Mouse (Mus musculus) myocyte (in vitro differentiated cells): ENCODE measurements around the gene Ryr2. TPM values are rescaled to one million over a fixed set of nuclear protein-coding genes. Genes with fewer than 3 reads are reported as not detected.

ENCODE experiments used
- H3K27me3 ChIP-seq: one replicate; pipeline ENCODE4 v1.6.1; 2011; ENCODE audit not compliant: control insufficient read depth, insufficient read depth, insufficient read length
- H3K36me3 ChIP-seq: one replicate; pipeline ENCODE4 v1.6.1; 2011; ENCODE audit not compliant: control insufficient read depth, insufficient read depth
- H3K4me2 ChIP-seq: one replicate; pipeline ENCODE4 v1.6.1; 2011; ENCODE audit warnings: low read depth, control low read depth
- H3K4me3 ChIP-seq: one replicate; pipeline ENCODE4 v1.5.1; 2011; ENCODE audit warnings: mild to moderate bottlenecking, control low read depth, moderate library complexity
- H3K79me2 ChIP-seq: one replicate; pipeline ENCODE4 v1.6.1; 2011; ENCODE audit not compliant: control insufficient read depth, insufficient read depth
- H3ac ChIP-seq: one replicate; pipeline ENCODE4 v1.6.1; 2011; ENCODE audit not compliant: control insufficient read depth, insufficient read length
- CEBPB ChIP-seq: IDR thresholded peaks from 2 replicates; pipeline ENCODE4 v1.6.1; 2011; ENCODE audit warnings: mild to moderate bottlenecking, moderate library complexity; ENCODE audit not compliant: poor library complexity, insufficient read depth, severe bottlenecking
- E2F4 ChIP-seq: IDR thresholded peaks from one replicate; pipeline ENCODE4 v1.6.1; 2011; ENCODE audit warnings: mild to moderate bottlenecking, control low read depth, moderate library complexity; ENCODE audit not compliant: insufficient read depth
- MAX ChIP-seq: IDR thresholded peaks from one replicate; pipeline ENCODE4 v1.6.1; 2011; ENCODE audit warnings: low read depth, mild to moderate bottlenecking, control low read depth
- MYOD1 ChIP-seq, 3 experiments: IDR thresholded peaks; one replicate each; pipeline ENCODE4 v1.6.1; 2011; ENCODE audit warnings: control low read depth in 2 of 3, low read depth in 2 of 3, mild to moderate bottlenecking in 2 of 3, moderate library complexity in 1 of 3; ENCODE audit not compliant: insufficient read length in 2 of 3, control insufficient read depth in 1 of 3
- MYOG ChIP-seq, 3 experiments: IDR thresholded peaks; one replicate each; pipeline ENCODE4 v1.6.1; 2011; ENCODE audit warnings: control low read depth in 2 of 3, low read depth in 2 of 3, mild to moderate bottlenecking in 2 of 3; ENCODE audit not compliant: insufficient read length in 2 of 3, control insufficient read depth in 1 of 3, insufficient read depth in 1 of 3
- POLR2A ChIP-seq: IDR thresholded peaks from one replicate; pipeline ENCODE4 v1.6.1; 2011; ENCODE audit warnings: low read depth, mild to moderate bottlenecking, control low read depth, moderate library complexity; ENCODE audit not compliant: insufficient read length
- POLR2AphosphoS2 ChIP-seq: IDR thresholded peaks from one replicate; pipeline ENCODE4 v1.6.1; 2011; ENCODE audit warnings: low read depth, control low read depth; ENCODE audit not compliant: insufficient read length
- REST ChIP-seq: IDR thresholded peaks from one replicate; pipeline ENCODE4 v1.6.1; 2011; ENCODE audit warnings: mild to moderate bottlenecking, control low read depth, moderate library complexity; ENCODE audit not compliant: insufficient read depth, insufficient read length
- SRF ChIP-seq: IDR thresholded peaks from one replicate; pipeline ENCODE4 v1.6.1; 2011; ENCODE audit warnings: low read depth; ENCODE audit not compliant: control insufficient read depth, insufficient read length
- TCF12 ChIP-seq: IDR thresholded peaks from one replicate; pipeline ENCODE4 v1.6.1; 2011; ENCODE audit warnings: mild to moderate bottlenecking, control low read depth; ENCODE audit not compliant: poor library complexity, insufficient read depth, severe bottlenecking
- TCF3 ChIP-seq: IDR thresholded peaks from one replicate; pipeline ENCODE4 v1.6.1; 2011; ENCODE audit warnings: low read depth, control low read depth; ENCODE audit not compliant: insufficient read length
- USF1 ChIP-seq: IDR thresholded peaks from one replicate; pipeline ENCODE4 v1.6.1; 2011; ENCODE audit warnings: low read depth, mild to moderate bottlenecking, control low read depth, moderate library complexity
- polyA plus RNA-seq: library from polyadenylated mRNA; unstranded; fragments of >200 nt; fragmentation: generic; extraction: Trizol; gene quantifications from one replicate; pipeline ENCODE4 v1.2.1, GENCODE M21; 2012; ENCODE audit warnings: missing spikeins

Ryr2 gene
- polyA plus RNA-seq, 1 experiment = not detected

DNA sequence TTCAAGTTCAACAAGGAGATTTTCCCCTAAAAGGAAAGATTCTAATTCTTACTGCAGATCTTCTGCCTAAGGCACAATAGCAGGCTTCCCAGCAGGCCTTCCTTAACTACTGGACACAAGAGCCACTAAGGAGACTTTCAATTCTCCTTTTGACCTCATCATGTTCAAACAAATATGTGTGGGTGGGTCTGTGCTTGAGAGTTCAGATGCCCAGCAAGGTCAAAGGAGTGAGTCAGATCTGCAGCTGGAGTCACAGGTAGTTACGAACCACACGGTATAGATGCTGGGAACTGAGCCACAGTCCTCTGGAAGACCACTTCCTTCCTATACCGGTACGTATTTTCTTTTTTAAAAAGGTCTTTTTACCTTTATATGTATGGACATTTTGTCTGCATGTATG is 198.6 kb downstream of the Ryr2 start:
- no peaks in the 10 kb centered on the region for H3K27me3 ChIP-seq
- no peak for TF ChIP-seq MYOG (IDR thresholded peaks at IDR 0.05; ENCODE audit: control insufficient read depth in 1 of 3, insufficient read depth in 1 of 3, insufficient read length in 2 of 3, low read depth in 2 of 3)
- TF ChIP-seq TCF12 = no peak
- no peak for TF ChIP-seq REST
- TF ChIP-seq POLR2A = no peak
- TF ChIP-seq MYOD1 (IDR thresholded peaks at IDR 0.05; ENCODE audit: control insufficient read depth in 1 of 3, insufficient read length in 2 of 3, low read depth in 2 of 3) = no peak
- no peak for TF ChIP-seq POLR2AphosphoS2
- no peak for TF ChIP-seq MAX
- no peak for TF ChIP-seq USF1
- no peak for TF ChIP-seq SRF
- H3K4me2 ChIP-seq = no peak overlapping the region
- H3K4me3 ChIP-seq = no peak overlapping the region
- H3ac ChIP-seq = no peak overlapping the region
- H3K79me2 ChIP-seq = no peaks in the 10 kb centered on the region
- H3K36me3 ChIP-seq = no peaks in the 10 kb centered on the region

GRCm38 (mm10) chr13:11905126-11905525 is 201.6 kb downstream of the Ryr2 start:
- H3K27me3 ChIP-seq = no peaks in the 10 kb centered on the region
- no peak overlapping the region for H3ac ChIP-seq
- no peaks in the 10 kb centered on the region for H3K79me2 ChIP-seq
- no peak overlapping the region for H3K4me3 ChIP-seq
- no peaks in the 10 kb centered on the region for H3K36me3 ChIP-seq
- TF ChIP-seq USF1 (no peak), POLR2A (no peak), MAX (no peak)
- no peak overlapping the region for H3K4me2 ChIP-seq

DNA sequence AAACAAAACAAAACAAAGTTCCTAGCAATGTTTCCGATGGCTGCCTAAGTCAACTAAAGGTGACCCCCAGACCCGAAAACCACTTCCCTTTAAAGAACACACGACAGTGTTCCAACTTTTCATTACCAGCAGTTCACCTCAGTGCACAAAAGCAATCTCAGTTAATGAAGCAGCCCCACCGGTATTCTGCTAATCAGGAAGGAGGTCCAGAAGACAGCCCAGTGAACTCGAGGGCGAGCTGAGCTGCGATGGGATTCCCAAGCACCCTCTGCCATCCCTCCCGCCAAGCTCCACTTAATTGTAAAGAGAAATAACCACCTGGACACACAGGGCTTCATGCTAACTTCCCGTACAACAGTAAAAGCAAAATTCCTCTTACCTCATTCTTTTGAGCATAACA is 203.5 kb downstream of the Ryr2 start:
- H3K79me2 ChIP-seq = no peaks in the 10 kb centered on the region
- H3ac ChIP-seq = no peak overlapping the region
- TF ChIP-seq E2F4 (no peak), USF1 (no peak), TCF3 (no peak), POLR2A (no peak), POLR2AphosphoS2 (no peak), MYOD1 (IDR thresholded peaks at IDR 0.05; ENCODE audit: control insufficient read depth in 1 of 3, insufficient read length in 2 of 3, low read depth in 2 of 3) (no peak), TCF12 (no peak), SRF (no peak), CEBPB (no peak), MAX (no peak), REST (no peak), MYOG (IDR thresholded peaks at IDR 0.05; ENCODE audit: control insufficient read depth in 1 of 3, insufficient read depth in 1 of 3, insufficient read length in 2 of 3, low read depth in 2 of 3) (no peak)
- no peak overlapping the region for H3K4me2 ChIP-seq
- H3K27me3 ChIP-seq = no peaks in the 10 kb centered on the region
- H3K36me3 ChIP-seq = no peaks in the 10 kb centered on the region
- H3K4me3 ChIP-seq = no peak overlapping the region

DNA sequence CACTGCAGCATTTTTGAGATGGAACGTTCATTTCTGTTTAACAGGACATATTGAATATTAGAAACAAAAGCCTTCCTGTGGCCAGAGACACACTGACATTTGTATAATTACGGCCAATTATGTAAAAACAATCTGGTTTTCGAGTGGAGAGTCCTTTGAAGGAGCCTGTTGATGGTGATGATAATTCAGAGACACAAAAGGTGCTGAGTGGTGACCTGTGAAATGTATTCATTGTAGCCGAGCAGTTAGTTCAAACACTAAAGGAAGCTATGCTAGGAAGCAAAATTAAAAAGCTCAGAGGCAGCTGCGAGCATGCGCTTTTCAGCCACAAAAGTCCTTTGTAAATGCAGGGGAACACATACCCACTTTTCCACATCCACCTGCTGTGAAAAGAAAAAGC is 203.9 kb downstream of the Ryr2 start:
- Histone ChIP-seq H3K79me2 (no peaks in the 10 kb centered on the region), H3K36me3 (no peaks in the 10 kb centered on the region), H3K27me3 (no peaks in the 10 kb centered on the region), H3K4me2 (no peak overlapping the region), H3K4me3 (no peak overlapping the region), H3ac (no peak overlapping the region)
- TF ChIP-seq TCF3 (no peak), USF1 (no peak), REST (no peak), MYOD1 (IDR thresholded peaks at IDR 0.05; ENCODE audit: control insufficient read depth in 1 of 3, insufficient read length in 2 of 3, low read depth in 2 of 3) (no peak), E2F4 (no peak), SRF (no peak), CEBPB (no peak), MAX (no peak), POLR2A (no peak), MYOG (IDR thresholded peaks at IDR 0.05; ENCODE audit: control insufficient read depth in 1 of 3, insufficient read depth in 1 of 3, insufficient read length in 2 of 3, low read depth in 2 of 3) (no peak), POLR2AphosphoS2 (no peak), TCF12 (no peak)

DNA sequence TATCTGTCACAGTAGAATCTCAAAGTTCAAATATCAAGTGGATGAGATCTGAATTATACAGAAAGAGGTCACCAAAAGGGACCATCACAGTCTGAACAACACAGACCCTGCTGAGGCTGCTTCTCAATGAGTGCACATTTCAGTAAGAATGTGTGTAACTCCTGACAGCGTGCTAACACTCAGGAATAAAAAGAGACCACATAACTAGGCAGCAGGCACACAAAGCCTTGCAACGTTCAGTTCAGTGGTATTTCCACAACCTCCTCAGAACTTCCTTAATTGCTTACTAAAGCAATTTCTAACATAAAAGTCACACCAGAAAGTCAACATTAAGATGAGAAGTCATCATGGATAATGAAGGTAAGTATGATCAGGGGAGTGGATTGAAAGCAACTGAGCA is 206.1 kb downstream of the Ryr2 start:
- TF ChIP-seq SRF (no peak), TCF3 (no peak), TCF12 (no peak), MAX (no peak), REST (no peak), POLR2AphosphoS2 (no peak), MYOG (IDR thresholded peaks at IDR 0.05; ENCODE audit: control insufficient read depth in 1 of 3, insufficient read depth in 1 of 3, insufficient read length in 2 of 3, low read depth in 2 of 3) (no peak), E2F4 (no peak), CEBPB (no peak), MYOD1 (IDR thresholded peaks at IDR 0.05; ENCODE audit: control insufficient read depth in 1 of 3, insufficient read length in 2 of 3, low read depth in 2 of 3) (no peak), USF1 (no peak), POLR2A (no peak)
- Histone ChIP-seq H3K4me2 (no peak overlapping the region), H3K4me3 (no peak overlapping the region), H3K79me2 (no peaks in the 10 kb centered on the region), H3K36me3 (no peaks in the 10 kb centered on the region), H3K27me3 (no peaks in the 10 kb centered on the region), H3ac (no peak overlapping the region)
